8 mouse cellular contexts compared by ENCODE assay signal in genomic region chr11:69936714-69937347, GRCm38 (mm10). TPM values are rescaled to one million over a fixed set of nuclear protein-coding genes. Genes with fewer than 3 reads are reported as not detected.
DNase-seq lines count a peak whose midpoint lies in the region; ATAC-seq lines count a peak whose summit lies in the region.

No protein-coding gene starts in this region.

- DNase-seq in forebrain, embryonic 11.5 days (ENCODE audit: low spot score), result no peak
- no peak for DNase-seq in intestine, embryonic 14.5 days (ENCODE audit: low spot score)
- DNase-seq in liver, embryonic 13.5 days, result no peak
- no peak for DNase-seq in thymus, postnatal 4 days
- DNase-seq in retina, embryonic 14.5 days (ENCODE audit: low spot score), result no peak
- no peak for DNase-seq in adrenal gland, adult 2 months
- no peak for DNase-seq in left cerebral cortex, adult 9 months (ENCODE audit: low spot score in 2 of 2)

- peaks cover 30% of the 10 kb centered on the region for H3K27me3 ChIP-seq in forebrain, embryonic 11.5 days (ENCODE audit: control insufficient read depth, insufficient read depth, low read length)
- H3K27me3 ChIP-seq in intestine, embryonic 14.5 days (replicated peaks; ENCODE audit: control insufficient read depth, insufficient read depth, low read length), result no peaks in the 10 kb centered on the region
- peaks cover 75% of the 10 kb centered on the region for H3K27me3 ChIP-seq in liver, embryonic 13.5 days

- H3K9me3 ChIP-seq in forebrain, embryonic 11.5 days (ENCODE audit: control insufficient read depth, low read length), result no peaks in the 10 kb centered on the region
- no peaks in the 10 kb centered on the region for H3K9me3 ChIP-seq in intestine, embryonic 14.5 days (ENCODE audit: control insufficient read depth, low read length)
- H3K9me3 ChIP-seq in liver, embryonic 13.5 days (replicated peaks), result no peaks in the 10 kb centered on the region

- WGBS in forebrain, embryonic 11.5 days, result 43% methylated on average over 9 of the region's 9 CpGs
- WGBS in intestine, embryonic 14.5 days, result 33% methylated on average over 9 of the region's 9 CpGs
- WGBS in liver, embryonic 13.5 days (ENCODE audit: insufficient replicate concordance), result 45% methylated on average over 9 of the region's 9 CpGs

- no peaks in the 10 kb centered on the region for H3K36me3 ChIP-seq in forebrain, embryonic 11.5 days (ENCODE audit: control insufficient read depth, insufficient read depth, low read length)
- no peaks in the 10 kb centered on the region for H3K36me3 ChIP-seq in intestine, embryonic 14.5 days (ENCODE audit: control insufficient read depth, insufficient read depth, low read length)
- peaks cover under 1% of the 10 kb centered on the region; the same call in 1 of the 2 replicates for H3K36me3 ChIP-seq in liver, embryonic 13.5 days

- H3K27ac ChIP-seq in brown adipose tissue, adult 24 weeks (replicated peaks; ENCODE audit: low read depth, low read length), result peak overlapping the region; percentile 47
- no peak overlapping the region for H3K27ac ChIP-seq in forebrain, embryonic 11.5 days (ENCODE audit: low read depth, low read length)
- no peak overlapping the region for H3K27ac ChIP-seq in intestine, embryonic 14.5 days (ENCODE audit: low read depth)
- H3K27ac ChIP-seq in liver, embryonic 13.5 days, result no peak overlapping the region

- peak overlapping the region; percentile 46 for H3K4me3 ChIP-seq in brown adipose tissue, adult 24 weeks (ENCODE audit: insufficient read depth, low read depth, low read length)
- H3K4me3 ChIP-seq in forebrain, embryonic 11.5 days (ENCODE audit: low read depth, low read length), result peak overlapping the region; percentile 53
- peak overlapping the region; percentile 47 for H3K4me3 ChIP-seq in intestine, embryonic 14.5 days (ENCODE audit: low read depth, low read length)
- H3K4me3 ChIP-seq in liver, embryonic 13.5 days (replicated peaks), result no peak overlapping the region

- peak overlapping the region; percentile 99 for H3K4me2 ChIP-seq in forebrain, embryonic 11.5 days (ENCODE audit: low read depth, low read length, severe bottlenecking)
- H3K4me2 ChIP-seq in intestine, embryonic 14.5 days (ENCODE audit: low read length), result peak overlapping the region; percentile 100
- H3K4me2 ChIP-seq in liver, embryonic 13.5 days, result peak overlapping the region; percentile 88; the same call in 1 of the 2 replicates

- H3K4me1 ChIP-seq in brown adipose tissue, adult 24 weeks (ENCODE audit: control insufficient read depth, insufficient read depth, insufficient read length, low read length), result peaks cover 12% of the 10 kb centered on the region
- peaks cover 12% of the 10 kb centered on the region for H3K4me1 ChIP-seq in forebrain, embryonic 11.5 days (replicated peaks; ENCODE audit: control insufficient read depth, insufficient read depth, low read length)
- H3K4me1 ChIP-seq in intestine, embryonic 14.5 days (replicated peaks; ENCODE audit: control insufficient read depth, insufficient read depth, low read length), result peaks cover 15% of the 10 kb centered on the region
- peaks cover 35% of the 10 kb centered on the region for H3K4me1 ChIP-seq in liver, embryonic 13.5 days (replicated peaks)

- no peak for ATAC-seq in forebrain, embryonic 11.5 days (replicated peaks; ENCODE audit: low FRiP score)
- no peak for ATAC-seq in intestine, embryonic 14.5 days (replicated peaks; ENCODE audit: low FRiP score, low TSS enrichment, low read depth)
- no peak for ATAC-seq in liver, embryonic 13.5 days (ENCODE audit: low read depth)

- peak overlapping the region; percentile 68; the same call in 1 of the 2 replicates for H3K9ac ChIP-seq in forebrain, embryonic 11.5 days (ENCODE audit: low read length)
- peak overlapping the region; percentile 44; the same call in 1 of the 2 replicates for H3K9ac ChIP-seq in intestine, embryonic 14.5 days (ENCODE audit: low read length)
- H3K9ac ChIP-seq in liver, embryonic 13.5 days, result no peak overlapping the region

RNA-seq across cellular contexts. Expression of gene Ybx2, which starts 1.2 kb away (rescaled TPM):
- 37.9 and 76.4 TPM in 2 replicates for polyA plus RNA-seq in brown adipose tissue, adult 24 weeks (2012; ENCODE audit: insufficient read depth, insufficient read length, missing spikeins)
- polyA plus RNA-seq in forebrain, embryonic 11.5 days (2014; fragmentation: Nextera tagmentation; extraction: Ambion mirVana), result 7.1 and 10.1 TPM in 2 replicates
- 4.6 and 4.8 TPM in 2 replicates for polyA plus RNA-seq in intestine, embryonic 14.5 days (2014; fragmentation: Nextera tagmentation; extraction: Ambion mirVana)
- 0.28 and 0.30 TPM in 2 replicates for polyA plus RNA-seq in liver, embryonic 13.5 days (2015; fragmentation: Nextera tagmentation; extraction: Ambion mirVana)
- total RNA-seq in adrenal gland, adult 2 months (2021), result 10 to 100 TPM; 12.9 to 20.0 TPM
- 21.8 and 41.4 TPM in 2 replicates for polyA plus RNA-seq in adrenal gland, adult 2 months (2012; rRNA removed)

RNA-seq across cellular contexts. Expression of gene Slc2a4, which starts 11.2 kb away (rescaled TPM):
- 466 and 489 TPM in 2 replicates for polyA plus RNA-seq in brown adipose tissue, adult 24 weeks (2012; ENCODE audit: insufficient read depth, insufficient read length, missing spikeins)
- polyA plus RNA-seq in forebrain, embryonic 11.5 days (2014; fragmentation: Nextera tagmentation; extraction: Ambion mirVana), result 13.7 and 14.8 TPM in 2 replicates
- 25.8 and 32.2 TPM in 2 replicates for polyA plus RNA-seq in intestine, embryonic 14.5 days (2014; fragmentation: Nextera tagmentation; extraction: Ambion mirVana)
- polyA plus RNA-seq in liver, embryonic 13.5 days (2015; fragmentation: Nextera tagmentation; extraction: Ambion mirVana), result 14.2 TPM in 2 replicates
- total RNA-seq in adrenal gland, adult 2 months (2021), result 100 to 1,000 TPM in 1 of 2 experiments, 10 to 100 TPM in 1; 84.2 to 119 TPM
- polyA plus RNA-seq in adrenal gland, adult 2 months (2012; rRNA removed), result 138 and 142 TPM in 2 replicates

RNA-seq across cellular contexts. Expression of gene Eif5a, which starts 15.1 kb away (rescaled TPM):
- 424 and 439 TPM in 2 replicates for polyA plus RNA-seq in brown adipose tissue, adult 24 weeks (2012; ENCODE audit: insufficient read depth, insufficient read length, missing spikeins)
- polyA plus RNA-seq in forebrain, embryonic 11.5 days (2014; fragmentation: Nextera tagmentation; extraction: Ambion mirVana), result 2,045 and 2,063 TPM in 2 replicates
- polyA plus RNA-seq in intestine, embryonic 14.5 days (2014; fragmentation: Nextera tagmentation; extraction: Ambion mirVana), result 1,854 and 1,877 TPM in 2 replicates
- 1,847 and 1,941 TPM in 2 replicates for polyA plus RNA-seq in liver, embryonic 13.5 days (2015; fragmentation: Nextera tagmentation; extraction: Ambion mirVana)
- total RNA-seq in adrenal gland, adult 2 months (2021), result 100 to 1,000 TPM; 572 to 622 TPM
- polyA plus RNA-seq in adrenal gland, adult 2 months (2012; rRNA removed), result 180 and 225 TPM in 2 replicates

RNA-seq across cellular contexts. Expression of gene Gps2, which starts 23.1 kb away (rescaled TPM):
- 23.6 and 24.3 TPM in 2 replicates for polyA plus RNA-seq in brown adipose tissue, adult 24 weeks (2012; ENCODE audit: insufficient read depth, insufficient read length, missing spikeins)
- 99.2 and 106 TPM in 2 replicates for polyA plus RNA-seq in forebrain, embryonic 11.5 days (2014; fragmentation: Nextera tagmentation; extraction: Ambion mirVana)
- polyA plus RNA-seq in intestine, embryonic 14.5 days (2014; fragmentation: Nextera tagmentation; extraction: Ambion mirVana), result 71.2 and 72.3 TPM in 2 replicates
- 107 and 116 TPM in 2 replicates for polyA plus RNA-seq in liver, embryonic 13.5 days (2015; fragmentation: Nextera tagmentation; extraction: Ambion mirVana)
- total RNA-seq in adrenal gland, adult 2 months (2021), result 10 to 100 TPM; 44.7 to 61.8 TPM
- 130 and 148 TPM in 2 replicates for polyA plus RNA-seq in adrenal gland, adult 2 months (2012; rRNA removed)

RNA-seq across cellular contexts. Expression of gene Cldn7, which starts 27.7 kb away (rescaled TPM):
- not detected in 2 replicates for polyA plus RNA-seq in brown adipose tissue, adult 24 weeks (2012; ENCODE audit: insufficient read depth, insufficient read length, missing spikeins)
- polyA plus RNA-seq in forebrain, embryonic 11.5 days (2014; fragmentation: Nextera tagmentation; extraction: Ambion mirVana), result 3.2 and 6.4 TPM in 2 replicates
- 425 and 461 TPM in 2 replicates for polyA plus RNA-seq in intestine, embryonic 14.5 days (2014; fragmentation: Nextera tagmentation; extraction: Ambion mirVana)
- 2.4 and 4.2 TPM in 2 replicates for polyA plus RNA-seq in liver, embryonic 13.5 days (2015; fragmentation: Nextera tagmentation; extraction: Ambion mirVana)
- total RNA-seq in adrenal gland, adult 2 months (2021), result under 1 TPM in 1 of 2 experiments, not detected in 1; 0.78 TPM
- 0.11 and 0.32 TPM in 2 replicates for polyA plus RNA-seq in adrenal gland, adult 2 months (2012; rRNA removed)
